Mouse (Mus musculus) thymus, postnatal 25 days (tissue): ENCODE measurements around the gene Tnni3.

Experiments used
- DNase-seq: peaks from one replicate; pipeline ENCODE4 v3.0.0; 2022

Gene Tnni3

DNA sequence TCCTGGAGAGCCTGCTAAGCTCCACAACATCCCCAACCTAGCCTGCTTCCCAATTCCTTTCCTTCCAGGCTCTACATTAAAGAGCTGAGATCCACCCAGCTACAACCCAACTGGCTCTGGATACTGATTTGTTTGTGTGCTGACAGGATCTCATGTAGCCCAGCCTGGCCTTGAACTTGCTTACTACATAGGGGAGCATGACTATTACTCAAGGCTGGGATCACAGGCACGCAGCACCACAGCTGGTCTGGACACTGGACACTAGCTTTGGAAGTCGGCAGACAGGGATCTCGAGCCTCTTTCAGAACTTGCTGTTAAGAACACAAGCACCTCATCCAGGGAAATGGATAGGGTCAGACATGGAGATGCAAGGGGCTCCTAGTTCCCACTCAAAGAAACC, 27.6 kb downstream of the Tnni3 start:
- no peak for DNase-seq

GRCm38 (mm10) chr7:4493991-4494390, 30.0 kb downstream of the Tnni3 start:
- DNase-seq = no peak

DNA sequence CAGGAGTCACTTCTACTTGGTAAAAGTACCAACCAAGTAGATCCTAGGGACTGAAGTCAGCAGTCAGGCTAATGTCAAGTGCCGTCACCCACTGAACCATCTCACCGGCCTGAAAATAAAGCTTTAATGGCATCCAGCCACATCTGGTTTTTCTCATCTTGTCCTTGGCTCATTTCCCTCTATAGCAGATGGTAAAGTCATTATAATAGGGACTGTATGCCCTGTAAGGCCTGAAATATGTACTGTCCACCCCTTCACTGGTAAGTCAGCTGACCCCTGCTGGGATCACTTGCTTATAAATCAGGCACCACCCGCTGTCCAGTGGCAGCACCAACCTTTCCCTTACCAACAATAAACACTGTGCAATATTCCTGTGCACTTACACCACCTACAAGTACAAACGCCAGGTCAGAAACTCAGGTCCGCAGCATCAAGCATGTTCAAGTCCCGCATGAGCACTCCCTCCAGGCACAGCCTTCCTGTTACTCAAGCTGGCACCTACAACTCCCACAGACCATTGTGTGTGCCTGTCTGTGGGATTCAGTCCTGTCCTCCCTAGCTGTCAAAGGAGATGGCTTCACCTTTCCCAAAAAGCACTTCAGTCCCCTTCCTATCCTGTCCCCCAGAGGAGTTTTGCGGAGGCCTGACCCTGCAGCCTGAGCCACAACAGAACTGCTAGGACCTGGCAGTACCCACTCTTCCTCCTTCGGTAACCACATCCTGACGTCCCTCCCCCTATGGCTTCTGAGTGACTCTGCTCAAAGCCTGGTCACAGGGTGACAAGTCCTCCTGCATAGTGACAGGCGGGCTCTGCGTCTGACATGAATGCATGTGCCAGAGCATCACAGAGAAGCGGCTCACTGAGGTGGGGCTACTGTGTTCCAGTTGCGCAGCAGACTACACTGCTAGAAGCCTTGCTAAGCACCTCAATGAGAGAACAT, 31.5 kb downstream of the Tnni3 start:
- DNase-seq = peak; percentile 21

GRCm38 (mm10) chr7:4491308-4491707, 32.7 kb downstream of the Tnni3 start:
- DNase-seq = no peak

- DNase-seq = no peak
Measured at GRCm38 (mm10) chr7:4482281-4482680, 41.7 kb downstream of the Tnni3 start.

GRCm38 (mm10) chr7:4479674-4480073, 44.4 kb downstream of the Tnni3 start:
- DNase-seq = peak; percentile 44

DNA sequence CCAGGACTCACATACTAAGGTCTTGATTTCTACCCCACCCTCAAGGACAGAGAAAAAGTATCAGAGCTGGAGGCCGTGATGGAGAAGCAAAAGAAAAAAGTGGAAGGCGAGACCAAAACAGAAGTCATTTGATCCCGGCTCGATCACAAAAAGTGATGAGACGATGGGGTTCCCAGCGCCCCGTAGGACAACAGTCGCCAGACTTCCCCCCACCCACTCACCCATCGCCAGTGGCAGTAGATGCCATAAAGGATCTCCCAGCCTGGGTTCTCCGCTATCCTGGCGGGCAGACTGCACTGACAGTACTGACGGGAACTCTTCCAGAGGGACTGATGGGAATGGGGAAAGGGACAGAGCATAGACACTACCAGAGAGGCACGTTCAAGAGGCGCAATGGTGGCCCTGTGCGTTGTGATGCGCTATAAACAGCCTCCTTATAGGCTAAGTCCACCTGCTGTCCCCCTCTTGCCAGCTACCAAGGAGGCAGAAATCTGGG, 45.2 kb downstream of the Tnni3 start:
- no peak for DNase-seq

DNA sequence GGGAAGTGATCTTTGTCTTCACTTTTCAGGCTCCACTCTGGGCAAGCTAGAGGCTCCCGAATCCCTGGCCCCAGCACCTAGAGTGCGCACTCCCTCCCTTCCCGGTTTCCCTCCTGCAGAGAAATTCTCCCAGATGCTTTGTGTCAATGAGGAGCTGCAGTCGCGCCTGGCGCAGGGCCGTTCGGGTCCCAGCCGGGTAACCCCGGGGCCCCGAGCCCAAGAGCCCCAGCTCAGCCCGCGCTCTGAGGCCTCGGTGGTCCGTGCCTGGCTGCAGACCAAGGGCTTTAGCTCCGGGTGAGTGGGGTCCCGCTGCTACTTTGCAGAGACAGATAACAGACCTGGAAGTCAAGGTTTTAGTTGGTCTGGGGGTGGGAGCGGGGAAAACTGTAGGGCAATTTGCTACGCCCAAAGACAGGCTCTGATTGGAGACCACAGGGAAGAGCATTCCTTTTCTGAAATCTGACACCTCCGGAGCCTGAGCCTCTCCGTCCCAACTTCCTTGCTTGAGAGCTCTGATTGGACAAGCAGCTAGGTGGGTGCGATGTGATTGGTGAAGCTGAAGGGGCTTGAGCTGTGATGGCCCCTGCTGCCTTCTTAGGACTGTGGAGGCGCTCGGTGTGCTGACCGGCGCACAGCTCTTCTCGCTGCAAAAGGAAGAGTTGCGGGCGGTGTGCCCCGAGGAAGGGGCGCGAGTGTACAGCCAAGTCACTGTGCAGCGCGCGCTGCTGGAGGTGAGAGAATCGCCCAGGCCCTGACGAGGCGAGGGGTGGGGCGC, 45.8 kb downstream of the Tnni3 start:
- no peak for DNase-seq

DNA sequence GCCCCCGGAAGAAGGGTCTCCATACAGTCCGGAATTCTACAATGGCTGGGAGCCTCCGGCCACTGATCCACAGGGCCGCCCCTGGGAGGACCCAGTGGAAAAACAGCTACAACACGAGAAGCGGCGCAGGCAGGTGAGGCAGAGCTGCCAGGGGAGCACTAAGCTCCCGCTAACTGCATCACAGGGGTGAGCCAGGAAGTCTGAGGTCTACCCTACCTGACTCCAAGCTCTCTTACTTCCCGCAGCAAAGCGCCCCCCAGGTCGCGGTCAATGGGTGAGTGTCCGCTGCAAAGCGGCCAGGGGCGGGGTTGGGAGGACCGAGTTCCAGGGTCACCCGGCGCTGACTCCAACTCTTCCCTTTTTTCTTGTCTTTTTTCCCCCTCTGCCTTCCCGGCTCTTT, 50.1 kb downstream of the Tnni3 start:
- no peak for DNase-seq

DNA sequence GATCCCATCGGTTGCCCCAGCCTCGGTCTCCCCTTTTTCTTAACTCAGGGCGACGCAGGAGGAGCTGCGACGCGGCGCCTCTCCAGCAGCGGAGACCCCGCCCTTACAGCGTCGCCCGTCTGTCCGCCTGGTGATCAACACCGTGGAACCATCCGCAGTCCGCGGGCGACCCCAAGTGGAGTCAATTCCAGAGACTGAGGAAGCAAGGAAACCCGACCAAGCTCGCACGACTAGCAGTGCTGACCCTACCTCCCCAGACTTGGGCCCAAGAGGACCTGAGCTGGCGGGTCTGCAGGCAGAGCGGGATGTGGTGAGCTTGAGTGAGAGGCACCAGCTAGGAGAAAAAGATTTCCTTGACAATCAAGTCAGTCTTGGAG, 52.9 kb downstream of the Tnni3 start:
- DNase-seq = peak; percentile 32

DNA sequence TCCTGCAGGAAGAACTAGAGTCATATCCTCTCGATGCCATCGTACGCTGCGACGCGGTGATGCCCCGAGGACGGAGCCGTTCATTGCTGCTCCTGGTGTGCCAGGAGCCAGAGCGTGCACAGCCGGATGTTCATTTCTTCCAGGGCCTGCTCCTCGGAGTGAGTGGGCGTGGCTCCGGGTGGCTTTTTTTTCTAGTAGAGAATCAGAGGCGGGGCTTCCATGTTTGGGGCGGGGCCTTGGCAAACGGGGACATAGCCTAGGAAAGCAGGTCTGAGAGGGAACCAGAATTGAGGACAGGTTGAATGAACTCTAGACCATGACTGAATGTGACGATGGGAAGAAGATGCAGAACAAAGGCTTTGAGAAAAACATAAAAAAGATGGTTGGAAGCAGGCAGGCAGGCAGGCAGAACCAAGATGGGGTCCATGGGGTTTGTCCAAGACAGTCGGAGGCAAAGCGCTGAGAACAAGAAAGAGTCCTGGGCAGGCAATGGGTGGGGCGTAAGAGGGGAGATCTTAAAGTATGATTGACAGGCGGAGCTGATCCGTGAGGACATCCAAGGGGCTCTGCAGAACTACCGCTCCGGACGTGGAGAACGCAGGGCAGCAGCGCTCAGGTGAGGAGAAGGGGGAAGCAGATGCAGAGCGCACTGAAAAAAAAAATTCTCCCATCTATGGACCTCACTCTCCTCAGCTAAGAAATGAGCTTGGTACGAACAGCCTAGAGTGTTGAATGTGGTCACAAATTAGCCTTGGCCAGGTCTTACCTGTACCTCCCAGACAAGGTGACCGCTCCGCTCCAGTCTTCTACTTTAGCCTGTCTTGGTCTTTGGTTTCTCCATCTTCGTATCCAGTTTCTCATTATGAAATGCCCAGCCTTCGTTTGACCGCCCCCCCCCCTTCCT, 53.5 kb downstream of the Tnni3 start:
- DNase-seq = peak; percentile 24
